Mouse (Mus musculus) ovary, postnatal 14 days (tissue): ENCODE measurements at regions not wholly inside any gene's neighbourhood (a gene's known extent, or its start where the extent isn't known, plus 50 kb on each side); places are given as distances from the start of the nearest gene placed in this dataset.

Experiments
- DNase-seq: peaks from one replicate; pipeline ENCODE4 v3.0.0; 2022; ENCODE audit warnings: low spot score

DNA sequence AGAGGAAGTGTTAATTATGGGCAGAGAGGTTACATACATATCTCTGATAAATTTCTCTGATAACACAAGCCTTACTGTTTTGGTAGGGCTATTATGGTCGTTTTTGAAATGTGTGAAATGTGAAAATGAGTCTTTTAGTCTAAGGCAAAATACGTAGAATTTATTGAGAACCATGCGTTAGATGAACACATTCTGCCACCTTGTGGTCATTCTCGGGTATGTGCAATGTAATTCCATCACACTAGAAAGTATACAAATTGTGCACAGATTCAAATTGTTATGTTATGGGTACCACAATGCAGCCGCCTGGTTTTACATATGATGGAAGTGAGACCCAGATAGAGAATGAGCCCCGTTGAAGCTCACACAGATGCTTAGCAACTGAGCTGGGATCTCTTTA lies 138.7 kb downstream of the Cdr1 start:
- DNase-seq, result peak; percentile 0

DNA sequence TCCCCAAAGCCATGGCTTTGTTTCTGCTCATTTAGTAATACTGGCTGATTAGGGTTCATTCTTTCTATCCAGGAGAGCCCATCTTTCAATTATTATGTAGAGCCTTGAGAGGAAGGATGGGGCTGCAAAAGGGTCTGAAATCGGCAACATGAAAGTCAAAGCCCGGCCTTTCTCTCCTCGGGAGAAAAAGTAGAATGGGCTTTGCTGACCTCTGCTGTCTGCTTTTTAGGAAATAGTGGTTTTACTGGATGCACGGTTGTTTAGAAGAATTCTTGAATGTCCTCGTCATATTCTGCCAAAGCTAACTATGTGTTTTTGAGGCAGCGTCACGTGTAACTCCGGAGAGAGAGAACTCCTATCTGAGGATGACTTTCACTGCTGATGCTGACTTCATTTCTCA lies 142.2 kb downstream of the Cdr1 start:
- DNase-seq, result no peak
